Mouse (Mus musculus) layer of hippocampus, postnatal 14 days (tissue): ENCODE measurements around the gene Ptprg. TPM values are rescaled to one million over a fixed set of nuclear protein-coding genes. Genes with fewer than 3 reads are reported as not detected.
A peak's percentile ranks its signal among the peaks of the same experiment; 100 is the strongest.

ENCODE experiments used
- DNase-seq, 2 experiments: peaks; one replicate each; pipeline ENCODE4 v3.0.0; 2021 to 2022; ENCODE audit warnings: low spot score in 2 of 2, mixed read lengths in 1 of 2
- total RNA-seq, 2 experiments: library from RNA; stranded (reverse); gene quantifications; 2 replicates each; pipeline ENCODE4 v1.2.3; 2021

The Ptprg gene
- total RNA-seq, 2 experiments from 2014 or later = 165 to 169 TPM

- no peak for DNase-seq
These were observed 10.3 kb downstream of the Ptprg start for GRCm38 (mm10) chr14:11563656-11564055.

GRCm38 (mm10) chr14:11564456-11564855 lies 11.1 kb downstream of the Ptprg start:
- no peak for DNase-seq

- no peak for DNase-seq
These were observed 12.0 kb downstream of the Ptprg start for GRCm38 (mm10) chr14:11565283-11565682.

GRCm38 (mm10) chr14:11569734-11570133 lies 16.4 kb downstream of the Ptprg start:
- DNase-seq = no peak

- no peak for DNase-seq
These were observed 18.5 kb downstream of the Ptprg start for GRCm38 (mm10) chr14:11571766-11572394.

GRCm38 (mm10) chr14:11572395-11572784 lies 19.1 kb downstream of the Ptprg start:
- no peak for DNase-seq

- DNase-seq = no peak
These were observed 20.4 kb downstream of the Ptprg start for GRCm38 (mm10) chr14:11573710-11574109.

- no peak for DNase-seq
These were observed 24.1 kb downstream of the Ptprg start for GRCm38 (mm10) chr14:11577276-11577909.

GRCm38 (mm10) chr14:11577910-11578309 lies 24.6 kb downstream of the Ptprg start:
- no peak for DNase-seq

- no peak for DNase-seq
These were observed 25.2 kb downstream of the Ptprg start for GRCm38 (mm10) chr14:11578492-11578967.

GRCm38 (mm10) chr14:11579950-11580349 lies 26.6 kb downstream of the Ptprg start:
- DNase-seq = no peak

- peak in 1 of 2 experiments; percentile 33 for DNase-seq
These were observed 30.9 kb downstream of the Ptprg start for GRCm38 (mm10) chr14:11584263-11584662.

- no peak for DNase-seq
These were observed 31.7 kb downstream of the Ptprg start for GRCm38 (mm10) chr14:11584929-11585633.

- no peak for DNase-seq
These were observed 37.1 kb downstream of the Ptprg start for GRCm38 (mm10) chr14:11590387-11590786.

- DNase-seq = no peak
These were observed 39.3 kb downstream of the Ptprg start for GRCm38 (mm10) chr14:11592650-11593049.

- no peak for DNase-seq
These were observed 41.0 kb downstream of the Ptprg start for GRCm38 (mm10) chr14:11594336-11594735.

- no peak for DNase-seq
These were observed 51.0 kb downstream of the Ptprg start for GRCm38 (mm10) chr14:11604133-11604865.

GRCm38 (mm10) chr14:11608366-11608765 lies 55.0 kb downstream of the Ptprg start:
- DNase-seq = no peak

GRCm38 (mm10) chr14:11609857-11610582 lies 56.7 kb downstream of the Ptprg start:
- no peak for DNase-seq

- no peak for DNase-seq
These were observed 59.1 kb downstream of the Ptprg start for GRCm38 (mm10) chr14:11612426-11612825.

- no peak for DNase-seq
These were observed 59.8 kb downstream of the Ptprg start for GRCm38 (mm10) chr14:11613146-11613545.
